13 mouse cellular contexts compared by ENCODE assay signal in the genomic region with DNA sequence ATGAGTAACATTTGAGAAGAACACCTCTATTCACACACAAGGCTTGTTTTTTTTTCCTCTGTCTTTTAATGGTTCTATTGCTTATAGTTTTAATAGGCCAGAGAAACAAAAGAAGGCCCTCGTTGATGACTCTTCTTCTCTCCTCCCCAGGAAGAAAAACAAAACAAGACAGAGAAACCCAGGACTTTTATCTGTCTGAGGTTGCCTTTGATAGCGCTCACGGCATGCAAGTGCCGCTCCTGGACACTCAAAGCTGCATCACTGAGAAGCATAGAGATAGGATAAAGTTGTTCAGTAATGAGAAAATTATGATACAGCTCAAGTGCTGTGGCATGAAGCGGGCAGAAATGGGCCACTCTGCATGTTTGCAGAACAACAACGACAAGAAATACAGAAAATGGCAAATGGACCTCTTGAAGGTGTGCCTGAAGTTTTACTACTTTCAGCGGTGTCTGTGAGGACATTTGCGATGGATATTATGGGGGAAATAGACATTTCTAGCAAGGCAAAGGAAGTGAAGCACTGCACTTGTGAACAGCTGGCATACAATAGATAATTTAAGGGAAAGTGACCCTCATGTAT.
DNase-seq lines count a peak whose midpoint lies in the region; ATAC-seq and TF ChIP-seq lines count a peak whose summit lies in the region.
"Had no signal": no experiment of that assay in that cellular context is flagged by ENCODE, and none has a peak within 500 bp of the region (broad histone marks: within the 10 kb centered on the region; RNA-seq: fewer than 3 reads in every experiment).

No protein-coding gene starts in this region.

- H3K27me3 ChIP-seq in heart, embryonic 12.5 days (replicated peaks): no peaks in the 10 kb centered on the region
- H3K27me3 ChIP-seq in lung, embryonic 16.5 days (ENCODE audit: control insufficient read depth, insufficient read depth, low read depth, low read length): no peaks in the 10 kb centered on the region
- H3K27me3 ChIP-seq in forebrain, postnatal 0 days (ENCODE audit: insufficient read depth, low read length): no peaks in the 10 kb centered on the region
- H3K27me3 ChIP-seq: heart, embryonic 15.5 days; intestine, embryonic 15.5 days; Patski had no signal

- peak overlapping the region; percentile 59; the same call in 1 of the 2 replicates for H3K27ac ChIP-seq in heart, embryonic 12.5 days (ENCODE audit: poor library complexity, severe bottlenecking)
- peak overlapping the region; percentile 1; the same call in 1 of the 2 replicates for H3K27ac ChIP-seq in lung, embryonic 16.5 days (ENCODE audit: low read length)
- 0 out of 2 replicates have a peak overlapping the region, but pooled peaks have one; percentile 29 for H3K27ac ChIP-seq in forebrain, postnatal 0 days (ENCODE audit: low read depth, low read length)
- H3K27ac ChIP-seq: intestine, embryonic 15.5 days had no signal

- no peak overlapping the region for H3K4me3 ChIP-seq in heart, embryonic 12.5 days
- no peak overlapping the region for H3K4me3 ChIP-seq in lung, embryonic 16.5 days (ENCODE audit: low read length)
- no peak overlapping the region for H3K4me3 ChIP-seq in forebrain, postnatal 0 days (ENCODE audit: low read depth, low read length)
- H3K4me3 ChIP-seq: heart, embryonic 15.5 days; intestine, embryonic 15.5 days had no signal

- 43% methylated on average over 8 of the region's 8 CpGs for WGBS in heart, embryonic 12.5 days
- 66% methylated on average over 8 of the region's 8 CpGs for WGBS in lung, embryonic 16.5 days
- WGBS in forebrain, postnatal 0 days: 64% methylated on average over 8 of the region's 8 CpGs

- no peak for TF ChIP-seq CTCF in forebrain, postnatal 0 days (IDR thresholded peaks at IDR 0.05; ENCODE audit: low read depth)

- no peaks in the 10 kb centered on the region for H3K9me3 ChIP-seq in heart, embryonic 12.5 days (replicated peaks)
- no peaks in the 10 kb centered on the region for H3K9me3 ChIP-seq in lung, embryonic 16.5 days (ENCODE audit: control insufficient read depth, low read length)
- H3K9me3 ChIP-seq in forebrain, postnatal 0 days (ENCODE audit: low read length): no peaks in the 10 kb centered on the region
- H3K9me3 ChIP-seq: heart, embryonic 15.5 days; intestine, embryonic 15.5 days had no signal

- peaks cover 50% of the 10 kb centered on the region for H3K4me1 ChIP-seq in heart, embryonic 12.5 days (replicated peaks)
- peaks cover 28% of the 10 kb centered on the region for H3K4me1 ChIP-seq in lung, embryonic 16.5 days (replicated peaks; ENCODE audit: control insufficient read depth, insufficient read depth, low read length)
- peaks cover 5% of the 10 kb centered on the region; the same call in 1 of the 2 replicates for H3K4me1 ChIP-seq in forebrain, postnatal 0 days (ENCODE audit: insufficient read depth)

- no peak overlapping the region for H3K9ac ChIP-seq in heart, embryonic 12.5 days
- no peak overlapping the region for H3K9ac ChIP-seq in lung, embryonic 16.5 days (ENCODE audit: low read length)
- no peak overlapping the region for H3K9ac ChIP-seq in forebrain, postnatal 0 days
- H3K9ac ChIP-seq: heart, embryonic 15.5 days; intestine, embryonic 15.5 days had no signal

- ATAC-seq in heart, embryonic 12.5 days (ENCODE audit: insufficient number of reproducible peaks, low FRiP score): peak; percentile 56
- ATAC-seq in lung, embryonic 16.5 days (ENCODE audit: low read depth): no peak
- ATAC-seq in forebrain, postnatal 0 days: no peak
- ATAC-seq in megakaryocyte-erythroid progenitor cell, adult 5-6 weeks (replicated peaks; ENCODE audit: low FRiP score, low TSS enrichment, poor library complexity, severe bottlenecking): peak; percentile 43
- ATAC-seq: intestine, embryonic 15.5 days; Patski had no signal

- DNase-seq in heart, adult 18-20 months: no peak
- no peak for DNase-seq in lung, postnatal 25 days (ENCODE audit: low spot score)
- no peak for DNase-seq in forebrain, postnatal 0 days
- DNase-seq in frontal cortex, postnatal 14 days (ENCODE audit: low spot score in 2 of 2): no peak
- DNase-seq in ovary, adult 18-20 months (ENCODE audit: low spot score): no peak
- DNase-seq: adrenal gland, adult 8-10 months; lung, postnatal 10 days had no signal

- H3K4me2 ChIP-seq in heart, embryonic 12.5 days: peak overlapping the region; percentile 15
- H3K4me2 ChIP-seq in lung, embryonic 16.5 days (ENCODE audit: low read depth, low read length): no peak overlapping the region
- H3K4me2 ChIP-seq in forebrain, postnatal 0 days (ENCODE audit: low read depth): no peak overlapping the region
- H3K4me2 ChIP-seq: heart, embryonic 15.5 days; intestine, embryonic 15.5 days had no signal

- H3K36me3 ChIP-seq in heart, embryonic 12.5 days: no peaks in the 10 kb centered on the region; the same call in 1 of the 2 replicates
- no peaks in the 10 kb centered on the region; the same call in 1 of the 2 replicates for H3K36me3 ChIP-seq in lung, embryonic 16.5 days (ENCODE audit: control insufficient read depth, insufficient read depth, low read length)
- no peaks in the 10 kb centered on the region for H3K36me3 ChIP-seq in forebrain, postnatal 0 days (ENCODE audit: insufficient read depth)
- H3K36me3 ChIP-seq: heart, embryonic 15.5 days; intestine, embryonic 15.5 days had no signal

Comparison
In these comparisons a context has a peak if more than half of its experiments do, and no peak if none do; other contexts are left out.
1. ATAC-seq: peak in heart, embryonic 12.5 days (single experiment) and megakaryocyte-erythroid progenitor cell, adult 5-6 weeks (single experiment); none in lung, embryonic 16.5 days (single experiment) and forebrain, postnatal 0 days (single experiment).
2. H3K27ac ChIP-seq: peak in every context shown above with its lines; median percentile 59 in heart, embryonic 12.5 days; 29 in forebrain, postnatal 0 days; 1 in lung, embryonic 16.5 days.